Mouse (Mus musculus) stomach, postnatal 0 days (tissue): ENCODE measurements around the gene Panx1. TPM values are rescaled to one million over a fixed set of nuclear protein-coding genes. Genes with fewer than 3 reads are reported as not detected.

Experiments
- ATAC-seq: fragments of 200-750 bp; cut with Nextera tagmentation; 2 replicates; pipeline ENCODE4 v1.8.0; 2017; ENCODE audit not compliant: low FRiP score, low TSS enrichment
- DNase-seq: peaks from one replicate; pipeline ENCODE4 v3.0.0-alpha.2; 2016; ENCODE audit warnings: low spot score
- H3K27ac ChIP-seq: fragments of 300-500 bp; sonication (generic); replicated peaks from 2 replicates; pipeline ENCODE4 v1.5.1; 2014; ENCODE audit warnings: mild to moderate bottlenecking, control low read depth
- H3K27me3 ChIP-seq: fragments of 300-500 bp; sonication (generic); 2 replicates; pipeline ENCODE4 v1.6.1; 2014; ENCODE audit warnings: low read length; ENCODE audit not compliant: control insufficient read depth, insufficient read depth
- H3K36me3 ChIP-seq: fragments of 300-500 bp; sonication (generic); 2 replicates; pipeline ENCODE4 v1.6.1; 2014; ENCODE audit warnings: low read length, mixed read lengths; ENCODE audit not compliant: control insufficient read depth, insufficient read depth
- H3K4me1 ChIP-seq: fragments of 300-500 bp; sonication (generic); replicated peaks from 2 replicates; pipeline ENCODE4 v1.6.1; 2014; ENCODE audit warnings: antibody characterized with exemption; ENCODE audit not compliant: control insufficient read depth, insufficient read depth
- H3K4me2 ChIP-seq: fragments of 300-500 bp; sonication (generic); replicated peaks from 2 replicates; pipeline ENCODE4 v1.6.1; 2014; ENCODE audit warnings: low read depth, mild to moderate bottlenecking, control low read depth, moderate library complexity
- H3K4me3 ChIP-seq: fragments of 300-500 bp; sonication (generic); 2 replicates; pipeline ENCODE4 v1.5.1; 2014; ENCODE audit warnings: low read depth, low read length, control low read depth
- H3K9ac ChIP-seq: fragments of 300-500 bp; sonication (generic); 2 replicates; pipeline ENCODE4 v1.6.1; 2014; ENCODE audit warnings: mild to moderate bottlenecking, low read length, control low read depth, mixed read lengths
- H3K9me3 ChIP-seq: fragments of 300-500 bp; sonication (generic); 2 replicates; pipeline ENCODE4 v1.6.1; 2016; ENCODE audit warnings: low read length; ENCODE audit not compliant: control insufficient read depth
- CTCF ChIP-seq: IDR thresholded peaks from 2 replicates; pipeline ENCODE4 v1.5.1; 2016; ENCODE audit warnings: antibody characterized with exemption, low read depth, mild to moderate bottlenecking, moderate library complexity
- EP300 ChIP-seq: optimal IDR thresholded peaks from 2 replicates; pipeline ENCODE3; 2016; ENCODE audit warnings: antibody characterized with exemption
- WGBS: fragments of 180-500 bp; shearing (Covaris S2); extraction: QIAGEN DNeasy Blood & Tissue Kit; methylation state at CpG from one replicate; pipeline ENCODE4 v1.1.7; 2014; 5-methylcytosine and 5-hydroxymethylcytosine counted together
- polyA plus RNA-seq: library from polyadenylated mRNA; unstranded; fragments of >200 nt; fragmentation: Nextera tagmentation; extraction: Ambion mirVana; gene quantifications from 2 replicates; pipeline ENCODE4 v1.2.1, GENCODE M21; 2015

The Panx1 gene
- 27.8 and 28.1 TPM in 2 replicates for polyA plus RNA-seq

GRCm38 (mm10) chr9:15045084-15045669 lies at the start of gene Panx1:
Panx1 (minus strand) TSS chr9:15045478.
- no peaks in the 10 kb centered on the region for H3K4me1 ChIP-seq
- peak within 1 kb of the TSS; percentile 86 for H3K9ac ChIP-seq
- no peaks in the 10 kb centered on the region for H3K9me3 ChIP-seq
- peak within 1 kb of the TSS; percentile 87 for H3K4me2 ChIP-seq
- H3K27me3 ChIP-seq: no peaks in the 10 kb centered on the region
- WGBS: under 1% methylated on average over 68 of the region's 68 CpGs
- H3K36me3 ChIP-seq: no peaks in the 10 kb centered on the region
- ATAC-seq (peak; percentile 84), DNase-seq (peak; percentile 80)
- H3K27ac ChIP-seq: peak within 1 kb of the TSS; percentile 89
- TF ChIP-seq CTCF: no peak
- no peak for TF ChIP-seq EP300
- H3K4me3 ChIP-seq: peak within 1 kb of the TSS; percentile 81

GRCm38 (mm10) chr9:15068686-15069295 lies 23.5 kb upstream of the Panx1 start:
- H3K27ac ChIP-seq: no peak overlapping the region
- DNase-seq: peak; percentile 80
- WGBS: 47% methylated on average over 6 of the region's 6 CpGs
- no peaks in the 10 kb centered on the region for H3K27me3 ChIP-seq
- no peak overlapping the region for H3K4me3 ChIP-seq
- ATAC-seq: peak; percentile 94
- TF ChIP-seq EP300: no peak
- no peak for TF ChIP-seq CTCF
- no peaks in the 10 kb centered on the region for H3K36me3 ChIP-seq
- no peak overlapping the region for H3K9ac ChIP-seq
- H3K4me1 ChIP-seq: no peaks in the 10 kb centered on the region
- no peaks in the 10 kb centered on the region for H3K9me3 ChIP-seq
- no peak overlapping the region for H3K4me2 ChIP-seq

GRCm38 (mm10) chr9:15067995-15068685 lies 22.9 kb upstream of the Panx1 start:
- DNase-seq (no peak), ATAC-seq (no peak)
- Histone ChIP-seq H3K4me1 (no peaks in the 10 kb centered on the region), H3K27me3 (no peaks in the 10 kb centered on the region), H3K4me3 (no peak overlapping the region), H3K9ac (no peak overlapping the region), H3K9me3 (no peaks in the 10 kb centered on the region), H3K36me3 (no peaks in the 10 kb centered on the region), H3K4me2 (no peak overlapping the region), H3K27ac (no peak overlapping the region)
- 67% methylated on average over 7 of the region's 7 CpGs for WGBS
- TF ChIP-seq CTCF (no peak), EP300 (no peak)

- Histone ChIP-seq H3K9ac (no peak overlapping the region), H3K27me3 (no peaks in the 10 kb centered on the region), H3K4me2 (no peak overlapping the region), H3K4me1 (no peaks in the 10 kb centered on the region), H3K27ac (no peak overlapping the region), H3K9me3 (no peaks in the 10 kb centered on the region), H3K36me3 (no peaks in the 10 kb centered on the region), H3K4me3 (no peak overlapping the region)
- TF ChIP-seq CTCF (no peak), EP300 (no peak)
- WGBS: 0% methylated on average over 1 of the region's 1 CpGs
- DNase-seq: peak; percentile 30
- ATAC-seq: no peak
These were observed 18.9 kb upstream of the Panx1 start for GRCm38 (mm10) chr9:15064176-15064575.

GRCm38 (mm10) chr9:15060847-15061246 lies 15.6 kb upstream of the Panx1 start:
- ATAC-seq: no peak
- Histone ChIP-seq H3K27ac (no peak overlapping the region), H3K36me3 (no peaks in the 10 kb centered on the region), H3K4me2 (no peak overlapping the region), H3K9ac (no peak overlapping the region), H3K27me3 (no peaks in the 10 kb centered on the region), H3K4me1 (no peaks in the 10 kb centered on the region), H3K9me3 (no peaks in the 10 kb centered on the region), H3K4me3 (no peak overlapping the region)
- 84% methylated on average over 5 of the region's 5 CpGs for WGBS
- TF ChIP-seq EP300: no peak
- no peak for TF ChIP-seq CTCF
- no peak for DNase-seq

- H3K9ac ChIP-seq: no peak overlapping the region
- H3K4me3 ChIP-seq: no peak overlapping the region
- DNase-seq (no peak), ATAC-seq (no peak)
- no peaks in the 10 kb centered on the region for H3K36me3 ChIP-seq
- no peaks in the 10 kb centered on the region for H3K27me3 ChIP-seq
- H3K9me3 ChIP-seq: no peaks in the 10 kb centered on the region
- no peak for TF ChIP-seq EP300
- TF ChIP-seq CTCF: no peak
- WGBS: 83% methylated on average over 6 of the region's 6 CpGs
- H3K4me1 ChIP-seq: no peaks in the 10 kb centered on the region
- H3K27ac ChIP-seq: no peak overlapping the region
- no peak overlapping the region for H3K4me2 ChIP-seq
These were observed 14.7 kb upstream of the Panx1 start for GRCm38 (mm10) chr9:15060026-15060425.
